In genomic region chr11:6520507-6521173, GRCm38 (mm10) we compare ENCODE assay signal across 9 mouse cellular contexts. TPM values are rescaled to one million over a fixed set of nuclear protein-coding genes. Genes with fewer than 3 reads are reported as not detected.
A peak's percentile ranks its signal among the peaks of the same experiment; 100 is the strongest.
DNase-seq lines count a peak whose midpoint lies in the region; ATAC-seq and TF ChIP-seq lines count a peak whose summit lies in the region.
"Had no signal": no experiment of that assay in that cellular context is flagged by ENCODE, and none has a peak within 500 bp of the region (broad histone marks: within the 10 kb centered on the region; RNA-seq: fewer than 3 reads in every experiment).

TSS of gene Myo1g (minus strand) at chr11:6520965.

- no peak for TF ChIP-seq CTCF in lung, postnatal 0 days (IDR thresholded peaks at IDR 0.05)
- no peak for TF ChIP-seq CTCF in left cerebral cortex, adult 2 months (IDR thresholded peaks at IDR 0.05)

- WGBS in lung, postnatal 0 days = 52% methylated on average over 7 of the region's 7 CpGs
- WGBS in forebrain, embryonic 13.5 days = 87% methylated on average over 7 of the region's 7 CpGs
- 80% methylated on average over 7 of the region's 7 CpGs for WGBS in hindbrain, embryonic 10.5 days

- H3K36me3 ChIP-seq in ES-E14 (ENCODE audit: control insufficient read depth, insufficient read depth, low read length, poor library complexity, severe bottlenecking) = peaks cover 10% of the 10 kb centered on the region
- H3K36me3 ChIP-seq in lung, postnatal 0 days (ENCODE audit: insufficient read depth, low read length) = peaks cover 8% of the 10 kb centered on the region
- H3K36me3 ChIP-seq in forebrain, embryonic 13.5 days (ENCODE audit: poor library complexity, severe bottlenecking) = peaks cover 22% of the 10 kb centered on the region
- H3K36me3 ChIP-seq in hindbrain, embryonic 10.5 days = peaks cover 24% of the 10 kb centered on the region

- no peak for DNase-seq in ES-E14 (ENCODE audit: low read depth, low spot score)
- peak; percentile 60 for DNase-seq in lung, postnatal 0 days (ENCODE audit: low spot score)
- peak; percentile 73 to 81 for DNase-seq in spleen, postnatal 4 days (ENCODE audit: low spot score in 2 of 2)
- DNase-seq in hindbrain, embryonic 10.5 days (ENCODE audit: low spot score) = no peak
- DNase-seq in left cerebral cortex, adult 2 months (ENCODE audit: extremely low spot score in 1 of 2, low spot score in 2 of 2) = no peak
- DNase-seq: cerebellum, adult 18-20 months had no signal

- no peak within 1 kb of the TSS; the same call in 1 of the 2 replicates for H3K4me2 ChIP-seq in lung, postnatal 0 days (replicated peaks; ENCODE audit: low read depth, low read length)
- no peak within 1 kb of the TSS for H3K4me2 ChIP-seq in forebrain, embryonic 13.5 days
- H3K4me2 ChIP-seq: lung, embryonic 15.5 days had no signal

- no peaks in the 10 kb centered on the region for H3K27me3 ChIP-seq in lung, postnatal 0 days (replicated peaks; ENCODE audit: insufficient read depth, low read length)
- H3K27me3 ChIP-seq in forebrain, embryonic 13.5 days = no peaks in the 10 kb centered on the region
- no peaks in the 10 kb centered on the region for H3K27me3 ChIP-seq in hindbrain, embryonic 10.5 days (ENCODE audit: insufficient read depth, poor library complexity, severe bottlenecking)
- H3K27me3 ChIP-seq: lung, embryonic 15.5 days had no signal

- no peak within 1 kb of the TSS; the same call in 1 of the 2 replicates for H3K27ac ChIP-seq in ES-E14 (ENCODE audit: insufficient read depth, low read depth, low read length, poor library complexity, severe bottlenecking)
- no peak within 1 kb of the TSS for H3K27ac ChIP-seq in lung, postnatal 0 days (ENCODE audit: low read length)
- no peak within 1 kb of the TSS for H3K27ac ChIP-seq in forebrain, embryonic 13.5 days
- H3K27ac ChIP-seq in hindbrain, embryonic 10.5 days = no peak within 1 kb of the TSS
- H3K27ac ChIP-seq in left cerebral cortex, adult 2 months = no peak within 1 kb of the TSS
- H3K27ac ChIP-seq: lung, embryonic 15.5 days had no signal

- no peak within 1 kb of the TSS for H3K4me3 ChIP-seq in ES-E14 (ENCODE audit: insufficient read depth in 1 of 2, low read depth in 1 of 2, low read length in 2 of 2, poor library complexity in 1 of 2, severe bottlenecking in 1 of 2)
- no peak within 1 kb of the TSS for H3K4me3 ChIP-seq in lung, postnatal 0 days (ENCODE audit: low read depth, low read length)
- H3K4me3 ChIP-seq in forebrain, embryonic 13.5 days = no peak within 1 kb of the TSS
- no peak within 1 kb of the TSS for H3K4me3 ChIP-seq in hindbrain, embryonic 10.5 days
- no peak within 1 kb of the TSS for H3K4me3 ChIP-seq in left cerebral cortex, adult 2 months
- H3K4me3 ChIP-seq: lung, embryonic 15.5 days had no signal

- H3K4me1 ChIP-seq in ES-E14 (ENCODE audit: control insufficient read depth in 2 of 2, insufficient read depth in 2 of 2, low read length in 2 of 2, poor library complexity in 1 of 2) = peaks cover 3 to 14% of the 10 kb centered on the region in 2 experiments; a peak in 3 of 4 replicates
- no peaks in the 10 kb centered on the region for H3K4me1 ChIP-seq in lung, postnatal 0 days (ENCODE audit: insufficient read depth, low read depth, low read length)
- peaks cover 8% of the 10 kb centered on the region for H3K4me1 ChIP-seq in forebrain, embryonic 13.5 days
- H3K4me1 ChIP-seq in hindbrain, embryonic 10.5 days (replicated peaks) = peaks cover 1% of the 10 kb centered on the region; the same call in 1 of the 2 replicates
- H3K4me1 ChIP-seq: lung, embryonic 15.5 days had no signal

- intact Hi-C loops in left cerebral cortex, adult 2 months (cut with DNase I) = no loop called here

- TF ChIP-seq EP300 in lung, postnatal 0 days (IDR thresholded peaks at IDR 0.05) = no peak

- in situ Hi-C loops in ES-E14 (cut with MboI; ENCODE audit: low sequenced_read_pairs in 2 of 2, unreplicated experiment in 2 of 2) = no loop called here

- ATAC-seq in erythroblast, adult 5-6 weeks (replicated peaks; ENCODE audit: low FRiP score, poor library complexity, severe bottlenecking) = no peak
- peak; percentile 62 for ATAC-seq in lung, postnatal 0 days
- no peak for ATAC-seq in forebrain, embryonic 13.5 days

- peak within 1 kb of the TSS; percentile 17; the same call in 1 of the 2 replicates for H3K9ac ChIP-seq in ES-E14 (ENCODE audit: insufficient read depth, low read depth, low read length, poor library complexity, severe bottlenecking)
- no peak within 1 kb of the TSS for H3K9ac ChIP-seq in lung, postnatal 0 days (replicated peaks; ENCODE audit: low read depth)
- H3K9ac ChIP-seq in forebrain, embryonic 13.5 days = no peak within 1 kb of the TSS
- H3K9ac ChIP-seq: lung, embryonic 15.5 days had no signal

- no peaks in the 10 kb centered on the region for H3K9me3 ChIP-seq in ES-E14 (ENCODE audit: control insufficient read depth, insufficient read depth, low read depth, low read length)
- H3K9me3 ChIP-seq in lung, postnatal 0 days (ENCODE audit: low read length) = no peaks in the 10 kb centered on the region
- no peaks in the 10 kb centered on the region for H3K9me3 ChIP-seq in forebrain, embryonic 13.5 days (replicated peaks)
- no peaks in the 10 kb centered on the region for H3K9me3 ChIP-seq in hindbrain, embryonic 10.5 days
- H3K9me3 ChIP-seq: lung, embryonic 15.5 days had no signal

TF ChIP-seq in ES-E14, 5 proteins besides CTCF, POLR2A, EP300 and RAD21:
- TF ChIP-seq ZC3H11A (IDR thresholded peaks at IDR 0.05; ENCODE audit: borderline replicate concordance, low read depth, low read length) (no peak), ZNF384 (IDR thresholded peaks at IDR 0.05; ENCODE audit: low read depth, low read length) (no peak), CHD2 (IDR thresholded peaks at IDR 0.05; ENCODE audit: low read depth, low read length) (no peak), MAFK (IDR thresholded peaks at IDR 0.05; ENCODE audit: insufficient read depth, low read depth, low read length) (no peak), HCFC1 (IDR thresholded peaks at IDR 0.05; ENCODE audit: borderline replicate concordance, insufficient read depth, low read length) (no peak)

RNA-seq across cellular contexts. Expression of gene Myo1g, which starts in this region (rescaled TPM):
- total RNA-seq in ES-E14 (2012; rRNA removed) = 11.6 TPM in 2 replicates
- 19.2 and 20.8 TPM in 2 replicates for total RNA-seq in erythroblast, adult 5-6 weeks (2015; ENCODE audit: low replicate concordance)
- total RNA-seq in erythroblast, adult 5-6 weeks (2017; ENCODE audit: low replicate concordance) = 18.7 and 20.8 TPM in 2 replicates
- polyA plus RNA-seq in lung, postnatal 0 days (2015; fragmentation: Nextera tagmentation; extraction: Ambion mirVana) = 5.7 and 6.2 TPM in 2 replicates
- polyA plus RNA-seq in forebrain, embryonic 13.5 days (2015; fragmentation: Nextera tagmentation; extraction: Ambion mirVana) = 0.17 and 0.21 TPM in 2 replicates
- polyA plus RNA-seq in hindbrain, embryonic 10.5 days (2016; fragmentation: Nextera tagmentation; extraction: Ambion mirVana) = 1.1 TPM in 2 replicates
- under 1 TPM; 0.40 to 0.48 TPM for total RNA-seq in left cerebral cortex, adult 2 months (2021)

Comparison
In these comparisons a context has a peak if more than half of its experiments do, and no peak if none do; other contexts are left out.
1. DNase-seq: peak in lung, postnatal 0 days (single experiment) and spleen, postnatal 4 days (2 of 2); none in ES-E14 (single experiment), hindbrain, embryonic 10.5 days (single experiment) and left cerebral cortex, adult 2 months (0 of 2).